Mouse (Mus musculus): Measurements from ENCODE around the gene Ctnnd2. TPM values are rescaled to one million over a fixed set of nuclear protein-coding genes. Genes with fewer than 3 reads are reported as not detected.

Ctnnd2 gene
- polyA plus RNA-seq, 1 experiment from 2014 or later = 2.0 TPM

- H3K9me3 ChIP-seq = no peaks in the 10 kb centered on the region
- no peak overlapping the region for H3K9ac ChIP-seq
- H3K4me1 ChIP-seq (replicated peaks) = no peaks in the 10 kb centered on the region
- ATAC-seq = no peak
- no peak overlapping the region for H3K4me3 ChIP-seq (replicated peaks)
- H3K36me3 ChIP-seq = no peaks in the 10 kb centered on the region
- H3K27ac ChIP-seq = no peak overlapping the region
- H3K27me3 ChIP-seq (replicated peaks) = no peaks in the 10 kb centered on the region
- WGBS = 71% methylated on average over 5 of the region's 5 CpGs
- H3K4me2 ChIP-seq (replicated peaks) = no peak overlapping the region
Observed at GRCm38 (mm10) chr15:30506476-30506875, 334.1 kb downstream of the Ctnnd2 start.

GRCm38 (mm10) chr15:30512467-30512866 is 340.1 kb downstream of the Ctnnd2 start:
- H3K4me2 ChIP-seq (replicated peaks) = no peak overlapping the region
- H3K9me3 ChIP-seq = no peaks in the 10 kb centered on the region
- no peak overlapping the region for H3K27ac ChIP-seq
- no peaks in the 10 kb centered on the region for H3K36me3 ChIP-seq
- no peak overlapping the region for H3K4me3 ChIP-seq (replicated peaks)
- H3K9ac ChIP-seq = no peak overlapping the region
- H3K27me3 ChIP-seq (replicated peaks) = no peaks in the 10 kb centered on the region
- H3K4me1 ChIP-seq (replicated peaks) = no peaks in the 10 kb centered on the region
- 68% methylated on average over 3 of the region's 3 CpGs for WGBS
- ATAC-seq = no peak

GRCm38 (mm10) chr15:30513122-30513521 is 340.7 kb downstream of the Ctnnd2 start:
- H3K9ac ChIP-seq = no peak overlapping the region
- no peaks in the 10 kb centered on the region for H3K27me3 ChIP-seq (replicated peaks)
- no peaks in the 10 kb centered on the region for H3K9me3 ChIP-seq
- H3K4me3 ChIP-seq (replicated peaks) = no peak overlapping the region
- H3K4me2 ChIP-seq (replicated peaks) = no peak overlapping the region
- no peak for ATAC-seq
- no peak overlapping the region for H3K27ac ChIP-seq
- no peaks in the 10 kb centered on the region for H3K36me3 ChIP-seq
- H3K4me1 ChIP-seq (replicated peaks) = no peaks in the 10 kb centered on the region

- no peak overlapping the region for H3K9ac ChIP-seq
- H3K9me3 ChIP-seq = no peaks in the 10 kb centered on the region
- ATAC-seq = no peak
- no peak overlapping the region for H3K4me3 ChIP-seq (replicated peaks)
- H3K36me3 ChIP-seq = no peaks in the 10 kb centered on the region
- H3K4me2 ChIP-seq (replicated peaks) = no peak overlapping the region
- 71% methylated on average over 4 of the region's 4 CpGs for WGBS
- no peaks in the 10 kb centered on the region for H3K4me1 ChIP-seq (replicated peaks)
- H3K27ac ChIP-seq = no peak overlapping the region
- no peaks in the 10 kb centered on the region for H3K27me3 ChIP-seq (replicated peaks)
Observed at GRCm38 (mm10) chr15:30515425-30515824, 343.0 kb downstream of the Ctnnd2 start.

GRCm38 (mm10) chr15:30541459-30541858 is 369.1 kb downstream of the Ctnnd2 start:
- H3K4me2 ChIP-seq (replicated peaks) = no peak overlapping the region
- no peaks in the 10 kb centered on the region for H3K27me3 ChIP-seq (replicated peaks)
- H3K9ac ChIP-seq = no peak overlapping the region
- ATAC-seq = no peak
- no peaks in the 10 kb centered on the region for H3K36me3 ChIP-seq
- H3K9me3 ChIP-seq = no peaks in the 10 kb centered on the region
- no peak overlapping the region for H3K27ac ChIP-seq
- H3K4me1 ChIP-seq (replicated peaks) = no peaks in the 10 kb centered on the region
- WGBS = 80% methylated on average over 5 of the region's 5 CpGs
- no peak overlapping the region for H3K4me3 ChIP-seq (replicated peaks)

- 88% methylated on average over 4 of the region's 4 CpGs for WGBS
- H3K36me3 ChIP-seq = no peaks in the 10 kb centered on the region
- ATAC-seq = no peak
Observed at GRCm38 (mm10) chr15:30548263-30548662, 375.9 kb downstream of the Ctnnd2 start.

GRCm38 (mm10) chr15:30550956-30551355 is 378.6 kb downstream of the Ctnnd2 start:
- 73% methylated on average over 12 of the region's 12 CpGs for WGBS

More at GRCm38 (mm10) chr15:30548263-30548662, 375.9 kb downstream of the Ctnnd2 start:
- Histone ChIP-seq H3K4me1 (replicated peaks) (no peaks in the 10 kb centered on the region), H3K4me2 (replicated peaks) (no peak overlapping the region), H3K4me3 (replicated peaks) (no peak overlapping the region), H3K27ac (no peak overlapping the region), H3K9me3 (no peaks in the 10 kb centered on the region), H3K9ac (no peak overlapping the region), H3K27me3 (replicated peaks) (no peaks in the 10 kb centered on the region)

GRCm38 (mm10) chr15:30553910-30554406 is 381.6 kb downstream of the Ctnnd2 start:
- H3K36me3 ChIP-seq = no peaks in the 10 kb centered on the region
- H3K27ac ChIP-seq = no peak overlapping the region
- no peaks in the 10 kb centered on the region for H3K9me3 ChIP-seq
- no peak for ATAC-seq
- 89% methylated on average over 2 of the region's 2 CpGs for WGBS
- H3K4me1 ChIP-seq (replicated peaks) = no peaks in the 10 kb centered on the region
- no peak overlapping the region for H3K4me3 ChIP-seq (replicated peaks)
- H3K27me3 ChIP-seq (replicated peaks) = no peaks in the 10 kb centered on the region
- H3K4me2 ChIP-seq (replicated peaks) = no peak overlapping the region
- H3K9ac ChIP-seq = no peak overlapping the region

More at GRCm38 (mm10) chr15:30550956-30551355, 378.6 kb downstream of the Ctnnd2 start:
- Histone ChIP-seq H3K27me3 (replicated peaks) (no peaks in the 10 kb centered on the region), H3K4me2 (replicated peaks) (no peak overlapping the region), H3K9ac (no peak overlapping the region), H3K9me3 (no peaks in the 10 kb centered on the region), H3K27ac (no peak overlapping the region), H3K36me3 (no peaks in the 10 kb centered on the region), H3K4me1 (replicated peaks) (no peaks in the 10 kb centered on the region), H3K4me3 (replicated peaks) (no peak overlapping the region)
- no peak for ATAC-seq

- no peak for ATAC-seq
- H3K4me3 ChIP-seq (replicated peaks) = no peak overlapping the region
- WGBS = 90% methylated on average over 2 of the region's 2 CpGs
Observed at GRCm38 (mm10) chr15:30555787-30556186, 383.4 kb downstream of the Ctnnd2 start.

GRCm38 (mm10) chr15:30562375-30562774 is 390.0 kb downstream of the Ctnnd2 start:
- no peaks in the 10 kb centered on the region for H3K9me3 ChIP-seq
- H3K36me3 ChIP-seq = no peaks in the 10 kb centered on the region
- no peaks in the 10 kb centered on the region for H3K4me1 ChIP-seq (replicated peaks)
- no peaks in the 10 kb centered on the region for H3K27me3 ChIP-seq (replicated peaks)
- no peak overlapping the region for H3K9ac ChIP-seq
- no peak overlapping the region for H3K27ac ChIP-seq
- WGBS = 75% methylated on average over 5 of the region's 5 CpGs
- no peak for ATAC-seq
- no peak overlapping the region for H3K4me2 ChIP-seq (replicated peaks)
- H3K4me3 ChIP-seq (replicated peaks) = no peak overlapping the region

More at GRCm38 (mm10) chr15:30555787-30556186, 383.4 kb downstream of the Ctnnd2 start:
- Histone ChIP-seq H3K4me1 (replicated peaks) (no peaks in the 10 kb centered on the region), H3K36me3 (no peaks in the 10 kb centered on the region), H3K9ac (no peak overlapping the region), H3K9me3 (no peaks in the 10 kb centered on the region), H3K27ac (no peak overlapping the region), H3K27me3 (replicated peaks) (no peaks in the 10 kb centered on the region), H3K4me2 (replicated peaks) (no peak overlapping the region)

- H3K36me3 ChIP-seq = no peaks in the 10 kb centered on the region
- H3K4me3 ChIP-seq (replicated peaks) = no peak overlapping the region
- H3K9me3 ChIP-seq = no peaks in the 10 kb centered on the region
- no peaks in the 10 kb centered on the region for H3K4me1 ChIP-seq (replicated peaks)
- H3K27ac ChIP-seq = no peak overlapping the region
- no peaks in the 10 kb centered on the region for H3K27me3 ChIP-seq (replicated peaks)
- H3K4me2 ChIP-seq (replicated peaks) = no peak overlapping the region
- ATAC-seq = no peak
- 89% methylated on average over 2 of the region's 2 CpGs for WGBS
- H3K9ac ChIP-seq = no peak overlapping the region
Observed at GRCm38 (mm10) chr15:30564594-30564993, 392.2 kb downstream of the Ctnnd2 start.

- Histone ChIP-seq H3K27ac (no peak overlapping the region), H3K27me3 (replicated peaks) (no peaks in the 10 kb centered on the region), H3K4me1 (replicated peaks) (no peaks in the 10 kb centered on the region), H3K9me3 (no peaks in the 10 kb centered on the region), H3K9ac (no peak overlapping the region), H3K36me3 (no peaks in the 10 kb centered on the region), H3K4me2 (replicated peaks) (no peak overlapping the region), H3K4me3 (replicated peaks) (no peak overlapping the region)
- ATAC-seq = no peak
- 74% methylated on average over 8 of the region's 8 CpGs for WGBS
Observed at GRCm38 (mm10) chr15:30570254-30570800, 397.9 kb downstream of the Ctnnd2 start.

GRCm38 (mm10) chr15:30587446-30587845 is 415.1 kb downstream of the Ctnnd2 start:
- WGBS = 84% methylated on average over 5 of the region's 5 CpGs
- Histone ChIP-seq H3K9ac (no peak overlapping the region), H3K27ac (no peak overlapping the region), H3K4me1 (replicated peaks) (no peaks in the 10 kb centered on the region), H3K4me3 (replicated peaks) (no peak overlapping the region), H3K36me3 (no peaks in the 10 kb centered on the region), H3K27me3 (replicated peaks) (no peaks in the 10 kb centered on the region), H3K9me3 (no peaks in the 10 kb centered on the region), H3K4me2 (replicated peaks) (no peak overlapping the region)
- no peak for ATAC-seq
